Mouse (Mus musculus): ENCODE results near the gene Ms4a15.

DNA sequence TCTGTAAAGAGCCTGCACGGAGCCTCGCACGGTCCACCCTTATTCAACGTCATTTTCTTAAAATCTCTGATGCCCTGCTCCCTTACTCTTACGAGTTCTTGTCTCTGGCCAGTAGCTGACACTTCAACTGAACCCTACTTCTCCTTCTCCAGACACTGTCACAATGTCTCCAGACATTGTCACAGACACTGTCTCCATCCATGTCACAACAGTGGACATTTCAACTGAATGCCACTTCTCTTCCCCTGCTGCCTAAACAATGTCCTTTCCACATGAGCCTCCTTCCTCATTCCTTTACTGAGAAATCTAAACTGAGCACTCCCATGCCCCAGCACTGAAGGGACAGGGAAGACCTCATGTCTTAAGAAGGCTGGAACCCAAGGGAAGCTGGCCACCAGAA is 45.8 kb downstream of the Ms4a15 start:
- no peak for TF ChIP-seq CTCF (IDR thresholded peaks at IDR 0.05)
- no peak for TF ChIP-seq POLR2A (IDR thresholded peaks at IDR 0.05; ENCODE audit: insufficient read depth, low read depth, low read length)
- no peak for TF ChIP-seq EP300 (IDR thresholded peaks at IDR 0.05; ENCODE audit: insufficient read depth, low read depth, low read length)

All from heart, adult 2 months (tissue).